Mouse (Mus musculus): ENCODE measurements around the gene Zbp1. TPM values are rescaled to one million over a fixed set of nuclear protein-coding genes. Genes with fewer than 3 reads are reported as not detected.
A peak's percentile ranks its signal among the peaks of the same experiment; 100 is the strongest.

Zbp1 gene
- polyA plus RNA-seq, 1 experiment from 2014 or later = 14.0 TPM

DNA sequence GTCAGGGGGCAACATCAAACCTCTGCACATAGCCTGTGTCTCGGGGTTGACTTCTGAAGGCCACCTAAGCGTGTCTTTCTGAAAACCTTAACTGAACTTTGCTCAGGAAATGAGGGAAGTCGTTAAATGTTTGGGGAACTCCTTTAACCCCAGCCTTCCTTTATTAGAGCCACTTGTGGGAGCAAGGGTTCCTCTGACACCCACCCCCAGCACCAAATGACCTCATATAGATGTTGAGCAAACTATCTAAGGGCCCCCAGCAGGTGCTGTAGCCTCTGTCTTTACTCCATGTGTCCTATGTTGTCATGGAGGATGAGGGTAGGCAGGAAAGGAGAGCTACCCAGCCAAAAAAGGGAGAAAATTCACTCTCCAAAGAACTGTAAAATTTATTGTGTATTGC is 5.4 kb upstream of the Zbp1 start:
- ATAC-seq = peak; percentile 59
- no peaks in the 10 kb centered on the region for H3K4me1 ChIP-seq (replicated peaks; ENCODE audit: control insufficient read depth, insufficient read depth, low read length)
- H3K27me3 ChIP-seq (replicated peaks; ENCODE audit: control insufficient read depth, insufficient read depth, low read length) = no peaks in the 10 kb centered on the region
- no peak for TF ChIP-seq CTCF (IDR thresholded peaks at IDR 0.05; ENCODE audit: low read depth)
- H3K4me3 ChIP-seq (ENCODE audit: low read depth, low read length) = no peak overlapping the region
- no peak overlapping the region for H3K4me2 ChIP-seq (replicated peaks; ENCODE audit: low read depth)
- no peak overlapping the region for H3K27ac ChIP-seq (ENCODE audit: low read depth, low read length)
- H3K9me3 ChIP-seq (ENCODE audit: control insufficient read depth) = no peaks in the 10 kb centered on the region
- peaks cover 28% of the 10 kb centered on the region; the same call in 1 of the 2 replicates for H3K36me3 ChIP-seq (ENCODE audit: control insufficient read depth, insufficient read depth)
- 31% methylated on average over 3 of the region's 3 CpGs for WGBS
- no peak overlapping the region for H3K9ac ChIP-seq (ENCODE audit: low read depth, low read length)

DNA sequence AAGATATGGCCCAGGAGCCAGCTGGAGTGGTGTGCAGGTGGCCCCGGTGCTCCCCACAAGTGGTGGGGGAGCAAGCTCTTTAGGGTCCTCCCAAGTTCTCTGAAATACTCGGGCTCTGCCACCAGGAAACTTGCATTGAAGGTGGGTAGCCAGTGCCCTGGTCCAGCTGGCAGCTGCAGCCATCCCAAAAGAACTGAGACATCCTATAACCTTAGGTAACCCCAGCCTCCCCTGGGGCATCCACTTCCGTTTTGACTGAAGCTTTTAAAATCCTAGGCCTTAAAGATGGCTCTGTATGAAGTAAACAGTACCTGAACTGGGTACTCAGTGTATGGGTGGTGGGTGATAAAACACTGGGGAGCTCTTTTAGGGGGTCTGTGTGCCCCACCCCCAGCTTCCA is 4.8 kb upstream of the Zbp1 start:
- Histone ChIP-seq H3K4me2 (replicated peaks; ENCODE audit: low read depth) (no peak overlapping the region), H3K4me1 (replicated peaks; ENCODE audit: control insufficient read depth, insufficient read depth, low read length) (no peaks in the 10 kb centered on the region), H3K4me3 (ENCODE audit: low read depth, low read length) (no peak overlapping the region), H3K27ac (ENCODE audit: low read depth, low read length) (no peak overlapping the region), H3K36me3 (ENCODE audit: control insufficient read depth, insufficient read depth) (peaks cover 22% of the 10 kb centered on the region; the same call in 1 of the 2 replicates), H3K9ac (ENCODE audit: low read depth, low read length) (no peak overlapping the region), H3K9me3 (ENCODE audit: control insufficient read depth) (no peaks in the 10 kb centered on the region), H3K27me3 (replicated peaks; ENCODE audit: control insufficient read depth, insufficient read depth, low read length) (no peaks in the 10 kb centered on the region)
- WGBS = 71% methylated on average over 3 of the region's 3 CpGs
- no peak for TF ChIP-seq CTCF (IDR thresholded peaks at IDR 0.05; ENCODE audit: low read depth)
- no peak for ATAC-seq

DNA sequence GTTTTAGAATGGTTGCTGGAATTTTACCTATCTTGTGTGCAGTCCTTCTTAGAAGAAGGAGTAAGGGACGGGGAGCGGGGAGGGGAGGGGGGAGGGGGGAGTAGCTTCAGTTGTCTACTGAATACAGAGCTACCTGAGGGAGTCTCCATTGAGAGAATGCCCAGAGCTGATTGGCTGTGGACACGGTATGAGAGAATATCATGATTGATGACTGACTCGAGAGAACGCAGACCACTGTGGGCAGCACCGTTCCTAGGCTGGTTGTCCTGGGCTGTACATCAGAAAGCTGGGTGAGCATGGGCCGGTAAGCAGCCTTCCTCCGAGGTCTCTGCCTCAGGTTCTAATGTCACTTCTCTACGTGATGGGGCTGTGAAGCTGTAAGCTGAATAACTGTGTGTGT is 2.0 kb upstream of the Zbp1 start:
- H3K27ac ChIP-seq (ENCODE audit: low read depth, low read length) = no peak overlapping the region
- no peak overlapping the region for H3K4me3 ChIP-seq (ENCODE audit: low read depth, low read length)
- no peak for ATAC-seq
- no peak for TF ChIP-seq CTCF (IDR thresholded peaks at IDR 0.05; ENCODE audit: low read depth)
- no peak overlapping the region for H3K4me2 ChIP-seq (replicated peaks; ENCODE audit: low read depth)
- no peak overlapping the region for H3K9ac ChIP-seq (ENCODE audit: low read depth, low read length)
- H3K36me3 ChIP-seq (ENCODE audit: control insufficient read depth, insufficient read depth) = peaks cover 4% of the 10 kb centered on the region; the same call in 1 of the 2 replicates
- no peaks in the 10 kb centered on the region for H3K9me3 ChIP-seq (ENCODE audit: control insufficient read depth)
- no peaks in the 10 kb centered on the region for H3K27me3 ChIP-seq (replicated peaks; ENCODE audit: control insufficient read depth, insufficient read depth, low read length)
- 94% methylated on average over 9 of the region's 9 CpGs for WGBS
- no peaks in the 10 kb centered on the region for H3K4me1 ChIP-seq (replicated peaks; ENCODE audit: control insufficient read depth, insufficient read depth, low read length)

DNA sequence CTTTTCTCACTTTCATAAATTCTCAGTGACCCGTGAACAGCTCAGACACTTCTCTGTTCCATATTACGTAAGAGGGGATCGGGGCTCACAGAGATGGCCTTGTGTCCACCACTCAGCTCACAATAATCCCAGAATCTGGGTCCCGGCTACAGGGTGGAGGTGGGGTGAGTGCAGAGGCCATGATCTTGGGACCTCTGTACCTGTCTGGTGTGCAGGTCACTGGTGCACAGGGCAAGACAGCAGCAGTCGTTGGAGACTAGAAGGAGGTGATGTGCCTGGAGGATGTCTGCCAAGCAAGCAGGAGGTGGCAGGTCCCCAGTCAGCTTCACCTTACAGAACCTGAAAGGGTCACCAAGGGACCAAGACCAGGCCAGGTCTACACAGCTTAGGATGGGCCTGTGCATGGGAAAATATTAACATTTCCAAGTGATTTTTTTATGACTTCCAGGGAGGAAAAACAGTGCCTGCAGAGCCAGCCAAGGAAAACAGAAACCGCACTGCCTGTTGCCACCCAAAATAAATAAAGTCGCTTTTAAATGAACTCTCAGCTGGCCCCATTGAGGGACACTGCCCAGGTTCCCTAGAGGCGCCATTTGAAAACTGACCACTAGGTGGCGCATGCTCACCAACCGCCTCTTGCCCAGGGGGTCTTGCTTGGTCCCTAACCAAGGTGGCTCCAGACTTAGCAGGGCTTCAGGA is 682 bp upstream of the Zbp1 start:
- no peaks in the 10 kb centered on the region for H3K27me3 ChIP-seq (replicated peaks; ENCODE audit: control insufficient read depth, insufficient read depth, low read length)
- H3K9ac ChIP-seq (ENCODE audit: low read depth, low read length) = no peak overlapping the region
- no peaks in the 10 kb centered on the region for H3K36me3 ChIP-seq (ENCODE audit: control insufficient read depth, insufficient read depth)
- H3K4me3 ChIP-seq (ENCODE audit: low read depth, low read length) = no peak overlapping the region
- peak overlapping the region; percentile 37; the same call in 1 of the 2 replicates for H3K4me2 ChIP-seq (replicated peaks; ENCODE audit: low read depth)
- no peaks in the 10 kb centered on the region for H3K9me3 ChIP-seq (ENCODE audit: control insufficient read depth)
- peak; percentile 6; the same call in 1 of the 2 replicates for ATAC-seq
- WGBS = 41% methylated on average over 10 of the region's 10 CpGs
- TF ChIP-seq CTCF (IDR thresholded peaks at IDR 0.05; ENCODE audit: low read depth) = peak; percentile 84
- H3K27ac ChIP-seq (ENCODE audit: low read depth, low read length) = peak overlapping the region; percentile 42; the same call in 1 of the 2 replicates
- H3K4me1 ChIP-seq (replicated peaks; ENCODE audit: control insufficient read depth, insufficient read depth, low read length) = no peaks in the 10 kb centered on the region

DNA sequence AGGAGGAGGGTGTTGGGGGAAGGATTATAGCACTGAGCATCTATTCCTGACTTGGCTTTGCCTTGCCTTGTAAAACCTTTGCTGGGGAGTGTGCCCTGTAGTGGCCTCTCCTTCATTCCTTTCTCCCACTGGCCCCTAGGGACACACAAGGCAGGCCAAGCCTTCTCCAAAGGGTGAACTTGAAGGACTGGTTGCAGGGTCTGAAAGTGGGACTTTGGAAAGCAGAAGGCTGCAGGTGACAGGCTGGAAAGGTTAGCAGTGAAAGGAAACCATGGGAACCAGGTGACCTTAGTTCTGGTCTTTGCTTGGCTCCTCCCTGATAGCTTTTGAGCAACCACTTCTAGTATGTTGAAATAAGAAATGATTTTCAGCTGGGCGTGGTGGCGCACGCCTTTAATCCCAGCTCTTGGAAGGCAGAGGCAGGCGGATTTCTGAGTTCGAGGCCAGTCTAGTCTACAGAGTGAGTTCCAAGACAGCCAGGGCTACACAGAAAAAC is 912 bp downstream of the Zbp1 start:
- ATAC-seq = peak; percentile 79
- no peaks in the 10 kb centered on the region for H3K36me3 ChIP-seq (ENCODE audit: control insufficient read depth, insufficient read depth)
- H3K27ac ChIP-seq (ENCODE audit: low read depth, low read length) = no peak overlapping the region
- WGBS = 65% methylated on average over 5 of the region's 5 CpGs
- TF ChIP-seq CTCF (IDR thresholded peaks at IDR 0.05; ENCODE audit: low read depth) = no peak
- H3K9me3 ChIP-seq (ENCODE audit: control insufficient read depth) = no peaks in the 10 kb centered on the region
- H3K4me1 ChIP-seq (replicated peaks; ENCODE audit: control insufficient read depth, insufficient read depth, low read length) = no peaks in the 10 kb centered on the region
- H3K9ac ChIP-seq (ENCODE audit: low read depth, low read length) = no peak overlapping the region
- H3K4me3 ChIP-seq (ENCODE audit: low read depth, low read length) = no peak overlapping the region
- H3K4me2 ChIP-seq (replicated peaks; ENCODE audit: low read depth) = no peak overlapping the region
- H3K27me3 ChIP-seq (replicated peaks; ENCODE audit: control insufficient read depth, insufficient read depth, low read length) = no peaks in the 10 kb centered on the region

DNA sequence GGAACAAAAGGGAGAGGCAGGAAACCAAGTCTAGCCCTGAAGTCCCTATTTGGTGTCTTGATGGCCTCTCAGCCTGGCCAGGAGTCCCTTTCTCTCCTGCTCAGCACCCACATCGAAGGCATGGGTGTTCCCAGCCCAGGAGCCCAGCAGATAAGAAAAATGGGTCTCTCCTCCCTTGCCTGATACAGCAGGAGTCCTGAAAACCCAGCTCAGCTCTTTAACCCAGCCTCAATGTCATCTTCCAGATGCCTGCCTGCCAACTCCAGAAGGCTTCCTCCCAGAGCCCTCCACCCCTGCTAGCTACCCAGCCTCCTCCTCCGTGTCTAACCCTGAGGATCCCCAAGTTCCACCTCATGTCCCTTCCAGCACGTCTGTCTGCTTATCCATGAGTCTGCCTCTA is 1.5 kb downstream of the Zbp1 start:
- no peak for TF ChIP-seq CTCF (IDR thresholded peaks at IDR 0.05; ENCODE audit: low read depth)
- H3K27me3 ChIP-seq (replicated peaks; ENCODE audit: control insufficient read depth, insufficient read depth, low read length) = no peaks in the 10 kb centered on the region
- no peaks in the 10 kb centered on the region for H3K36me3 ChIP-seq (ENCODE audit: control insufficient read depth, insufficient read depth)
- H3K4me1 ChIP-seq (replicated peaks; ENCODE audit: control insufficient read depth, insufficient read depth, low read length) = no peaks in the 10 kb centered on the region
- no peaks in the 10 kb centered on the region for H3K9me3 ChIP-seq (ENCODE audit: control insufficient read depth)
- no peak overlapping the region for H3K27ac ChIP-seq (ENCODE audit: low read depth, low read length)
- no peak overlapping the region for H3K4me2 ChIP-seq (replicated peaks; ENCODE audit: low read depth)
- ATAC-seq = no peak
- WGBS = 67% methylated on average over 3 of the region's 3 CpGs
- no peak overlapping the region for H3K9ac ChIP-seq (ENCODE audit: low read depth, low read length)
- H3K4me3 ChIP-seq (ENCODE audit: low read depth, low read length) = no peak overlapping the region

Measured in intestine, postnatal 0 days (tissue).